Mouse (Mus musculus) embryonic facial prominence, embryonic 14.5 days (tissue): ENCODE measurements around the gene Psmd5. TPM values are rescaled to one million over a fixed set of nuclear protein-coding genes. Genes with fewer than 3 reads are reported as not detected.
A peak's percentile ranks its signal among the peaks of the same experiment; 100 is the strongest.

Source experiments
- ATAC-seq: fragments of 200-750 bp; cut with Nextera tagmentation; 2 replicates; pipeline ENCODE4 v1.8.0; 2017; ENCODE audit warnings: low read depth, moderate number of reproducible peaks, moderate TSS enrichment
- DNase-seq: peaks from one replicate; pipeline ENCODE4 v3.0.0-alpha.2; 2015; ENCODE audit warnings: low spot score
- H3K27ac ChIP-seq: fragments of 300-500 bp; sonication (generic); replicated peaks from 2 replicates; pipeline ENCODE4 v1.5.1; 2014; ENCODE audit warnings: low read depth, mild to moderate bottlenecking, low read length, moderate library complexity
- H3K27me3 ChIP-seq: fragments of 300-500 bp; sonication (generic); replicated peaks from 2 replicates; pipeline ENCODE4 v1.6.1; 2014; ENCODE audit warnings: low read length; ENCODE audit not compliant: control insufficient read depth, insufficient read depth
- H3K36me3 ChIP-seq: fragments of 300-500 bp; sonication (generic); 2 replicates; pipeline ENCODE4 v1.6.1; 2014; ENCODE audit warnings: low read length, mixed read lengths; ENCODE audit not compliant: control insufficient read depth, insufficient read depth
- H3K4me1 ChIP-seq: fragments of 300-500 bp; sonication (generic); 2 replicates; pipeline ENCODE4 v1.6.1; 2014; ENCODE audit warnings: antibody characterized with exemption, low read length; ENCODE audit not compliant: control insufficient read depth, insufficient read depth
- H3K4me2 ChIP-seq: fragments of 300-500 bp; sonication (generic); 2 replicates; pipeline ENCODE4 v1.6.1; 2014; ENCODE audit warnings: low read depth, mild to moderate bottlenecking, low read length, moderate library complexity, mixed read lengths
- H3K4me3 ChIP-seq: fragments of 300-500 bp; sonication (generic); 2 replicates; pipeline ENCODE4 v1.5.1; 2014; ENCODE audit warnings: low read depth, mild to moderate bottlenecking, low read length
- H3K9ac ChIP-seq: fragments of 300-500 bp; sonication (generic); 2 replicates; pipeline ENCODE4 v1.6.1; 2014; ENCODE audit warnings: low read depth, mild to moderate bottlenecking, low read length, moderate library complexity, mixed read lengths
- H3K9me3 ChIP-seq: fragments of 300-500 bp; sonication (generic); 2 replicates; pipeline ENCODE4 v1.6.1; 2016; ENCODE audit warnings: low read length; ENCODE audit not compliant: control insufficient read depth
- WGBS: fragments of 180-500 bp; shearing (Covaris S2); extraction: QIAGEN DNeasy Blood & Tissue Kit; methylation state at CpG from one replicate; pipeline ENCODE4 v1.1.7; 2014; 5-methylcytosine and 5-hydroxymethylcytosine counted together
- polyA plus RNA-seq: library from polyadenylated mRNA; unstranded; fragments of >200 nt; fragmentation: Nextera tagmentation; extraction: Ambion mirVana; gene quantifications from 2 replicates; pipeline ENCODE4 v1.2.1, GENCODE M21; 2014

The Psmd5 gene
- polyA plus RNA-seq, 1 experiment from 2014 or later: 92.3 TPM

GRCm38 (mm10) chr2:34911871-34912270, 37.1 kb upstream of the Psmd5 start:
- Histone ChIP-seq H3K9ac (no peak overlapping the region), H3K4me1 (peaks cover 11% of the 10 kb centered on the region; the same call in 1 of the 2 replicates), H3K36me3 (no peaks in the 10 kb centered on the region), H3K9me3 (no peaks in the 10 kb centered on the region), H3K4me3 (no peak overlapping the region), H3K27me3 (peaks cover 15% of the 10 kb centered on the region; the same call in 1 of the 2 replicates), H3K4me2 (no peak overlapping the region), H3K27ac (no peak overlapping the region)
- ATAC-seq: no peak
- DNase-seq: no peak
- 82% methylated on average over 5 of the region's 5 CpGs for WGBS

- H3K4me3 ChIP-seq: no peak overlapping the region
- ATAC-seq: no peak
- no peak overlapping the region for H3K27ac ChIP-seq
- H3K4me2 ChIP-seq: no peak overlapping the region
- DNase-seq: no peak
- peaks cover 10% of the 10 kb centered on the region; the same call in 1 of the 2 replicates for H3K27me3 ChIP-seq
- H3K9ac ChIP-seq: no peak overlapping the region
- no peaks in the 10 kb centered on the region for H3K36me3 ChIP-seq
- H3K9me3 ChIP-seq: no peaks in the 10 kb centered on the region
- WGBS: 86% methylated on average over 4 of the region's 4 CpGs
- H3K4me1 ChIP-seq: peaks cover 13% of the 10 kb centered on the region; the same call in 1 of the 2 replicates
These were observed 35.0 kb upstream of the Psmd5 start for GRCm38 (mm10) chr2:34909719-34910118.

- no peaks in the 10 kb centered on the region; the same call in 1 of the 2 replicates for H3K27me3 ChIP-seq
- H3K9ac ChIP-seq: no peak overlapping the region
- WGBS: 44% methylated on average over 12 of the region's 12 CpGs
- no peak overlapping the region for H3K4me2 ChIP-seq
- no peaks in the 10 kb centered on the region for H3K9me3 ChIP-seq
- ATAC-seq (no peak), DNase-seq (peak; percentile 35)
- H3K4me3 ChIP-seq: no peak overlapping the region
- H3K27ac ChIP-seq: no peak overlapping the region
- peaks cover 10% of the 10 kb centered on the region for H3K4me1 ChIP-seq
- H3K36me3 ChIP-seq: no peaks in the 10 kb centered on the region; the same call in 1 of the 2 replicates
These were observed 32.3 kb upstream of the Psmd5 start for GRCm38 (mm10) chr2:34906861-34907604.

GRCm38 (mm10) chr2:34906426-34906825, 31.7 kb upstream of the Psmd5 start:
- Histone ChIP-seq H3K4me1 (peaks cover 10% of the 10 kb centered on the region), H3K9me3 (no peaks in the 10 kb centered on the region), H3K27me3 (no peaks in the 10 kb centered on the region), H3K36me3 (no peaks in the 10 kb centered on the region; the same call in 1 of the 2 replicates), H3K27ac (no peak overlapping the region), H3K4me3 (no peak overlapping the region), H3K9ac (no peak overlapping the region), H3K4me2 (no peak overlapping the region)
- ATAC-seq: no peak
- 73% methylated on average over 6 of the region's 6 CpGs for WGBS
- DNase-seq: no peak

GRCm38 (mm10) chr2:34904849-34905542, 30.2 kb upstream of the Psmd5 start:
- Histone ChIP-seq H3K4me2 (peak overlapping the region; percentile 65), H3K27me3 (no peaks in the 10 kb centered on the region), H3K27ac (peak overlapping the region; percentile 58; the same call in 1 of the 2 replicates), H3K9ac (peak overlapping the region; percentile 37; the same call in 1 of the 2 replicates), H3K36me3 (no peaks in the 10 kb centered on the region; the same call in 1 of the 2 replicates), H3K4me3 (peak overlapping the region; percentile 37), H3K9me3 (no peaks in the 10 kb centered on the region), H3K4me1 (peaks cover 10% of the 10 kb centered on the region)
- ATAC-seq (peak; percentile 95), DNase-seq (peak; percentile 99)
- 2% methylated on average over 32 of the region's 34 CpGs for WGBS

GRCm38 (mm10) chr2:34903652-34904405, 29.1 kb upstream of the Psmd5 start:
- H3K36me3 ChIP-seq: no peaks in the 10 kb centered on the region; the same call in 1 of the 2 replicates
- WGBS: 82% methylated on average over 4 of the region's 4 CpGs
- no peak for ATAC-seq
- H3K9me3 ChIP-seq: no peaks in the 10 kb centered on the region
- peak overlapping the region; percentile 65; the same call in 1 of the 2 replicates for H3K4me2 ChIP-seq
- no peaks in the 10 kb centered on the region for H3K27me3 ChIP-seq
- H3K4me1 ChIP-seq: peaks cover 10% of the 10 kb centered on the region
- H3K27ac ChIP-seq: no peak overlapping the region
- no peak overlapping the region for H3K4me3 ChIP-seq
- H3K9ac ChIP-seq: no peak overlapping the region
- no peak for DNase-seq

- H3K9ac ChIP-seq: no peak overlapping the region
- WGBS: 84% methylated on average over 7 of the region's 7 CpGs
- DNase-seq (no peak), ATAC-seq (no peak)
- H3K27me3 ChIP-seq: no peaks in the 10 kb centered on the region
- H3K36me3 ChIP-seq: no peaks in the 10 kb centered on the region; the same call in 1 of the 2 replicates
- no peak overlapping the region for H3K27ac ChIP-seq
- H3K4me3 ChIP-seq: no peak overlapping the region
- peaks cover 10% of the 10 kb centered on the region for H3K4me1 ChIP-seq
- H3K4me2 ChIP-seq: no peak overlapping the region
- H3K9me3 ChIP-seq: no peaks in the 10 kb centered on the region
These were observed 28.4 kb upstream of the Psmd5 start for GRCm38 (mm10) chr2:34903191-34903590.

GRCm38 (mm10) chr2:34902731-34903130, 28.0 kb upstream of the Psmd5 start:
- Histone ChIP-seq H3K9ac (no peak overlapping the region), H3K9me3 (no peaks in the 10 kb centered on the region), H3K27me3 (no peaks in the 10 kb centered on the region), H3K4me1 (peaks cover 10% of the 10 kb centered on the region), H3K4me2 (no peak overlapping the region), H3K36me3 (no peaks in the 10 kb centered on the region; the same call in 1 of the 2 replicates), H3K27ac (no peak overlapping the region), H3K4me3 (no peak overlapping the region)
- 86% methylated on average over 6 of the region's 6 CpGs for WGBS
- ATAC-seq (no peak), DNase-seq (no peak)
